Mouse (Mus musculus) fibroblast of lung, adult 2 months (primary cell): ENCODE measurements at regions not wholly inside any gene's neighbourhood (a gene's known extent, or its start where the extent isn't known, plus 50 kb on each side); places are given as distances from the start of the nearest gene placed in this dataset.
"Not testable (repeated sequence)": the region's sequence is repeated elsewhere in the genome, so short reads cannot be mapped to it uniquely, and the experiment has no call there.

Source experiments
- DNase-seq: peaks from one replicate; pipeline ENCODE4 v3.0.0-alpha.2; 2011; ENCODE audit warnings: low read depth

GRCm38 (mm10) chr13:111860931-111861330 lies 52.1 kb upstream of the Map3k1 start:
- no peak for DNase-seq

DNA sequence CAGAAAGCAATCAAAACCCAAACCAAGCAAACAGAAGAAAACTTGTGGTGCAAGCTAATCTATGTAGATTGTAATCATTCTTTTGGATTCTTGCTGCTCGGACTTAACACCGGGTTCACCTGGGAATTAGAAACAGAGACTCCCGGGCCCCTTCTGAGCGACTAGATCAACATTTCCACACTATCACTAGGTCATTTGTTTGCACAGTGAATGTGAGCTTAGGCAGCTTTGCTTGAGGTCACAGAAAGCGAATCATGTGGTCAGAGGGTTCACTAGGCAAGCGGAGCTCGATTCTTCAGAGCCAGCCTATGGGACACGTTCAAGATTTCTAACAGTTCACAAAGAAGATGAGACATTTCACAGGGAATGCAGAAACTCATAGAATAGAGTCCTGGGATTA lies 53.5 kb upstream of the Map3k1 start:
- no peak for DNase-seq

GRCm38 (mm10) chr13:111865956-111866355 lies 57.2 kb upstream of the Map3k1 start:
- DNase-seq, result no peak

DNA sequence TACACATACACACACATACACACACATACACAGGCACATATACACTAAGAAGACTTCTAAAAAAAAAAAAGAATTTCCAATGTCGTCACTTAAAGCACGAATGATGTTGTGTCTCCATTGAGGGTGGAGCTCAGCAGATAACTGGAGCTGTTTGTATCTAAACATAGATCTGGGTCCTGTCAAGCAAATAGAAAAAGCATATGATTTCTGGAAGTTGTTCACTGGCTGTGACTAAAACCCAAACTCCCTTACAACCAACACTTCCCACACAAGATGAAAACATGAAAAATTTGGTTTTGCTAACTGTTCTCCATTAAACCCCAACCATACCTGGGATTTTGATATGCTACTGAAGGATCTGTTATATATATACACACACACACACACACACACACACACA lies 58.5 kb upstream of the Map3k1 start:
- no peak for DNase-seq

GRCm38 (mm10) chr13:111867763-111868725 lies 59.3 kb upstream of the Map3k1 start:
- DNase-seq, result peak; percentile 14

DNA sequence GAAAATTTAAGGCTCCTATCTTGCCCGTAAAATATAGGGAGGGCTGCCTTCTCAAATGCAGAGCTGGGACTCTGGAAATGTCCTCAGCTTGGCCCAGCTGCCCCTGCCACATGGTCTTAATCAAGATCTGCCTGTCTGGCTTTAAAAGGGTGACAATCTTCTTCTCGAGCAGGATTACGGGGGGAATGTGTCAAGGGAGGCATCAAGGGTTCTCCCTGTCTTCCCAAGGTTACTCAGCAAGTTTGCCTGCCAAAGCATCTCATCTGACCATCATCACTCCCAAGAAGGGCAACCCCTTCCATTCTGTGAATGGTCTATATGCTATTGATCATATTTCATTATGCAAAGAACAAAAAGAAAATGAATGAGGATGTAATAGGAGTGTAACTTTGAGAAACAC lies 60.2 kb upstream of the Map3k1 start:
- no peak for DNase-seq

DNA sequence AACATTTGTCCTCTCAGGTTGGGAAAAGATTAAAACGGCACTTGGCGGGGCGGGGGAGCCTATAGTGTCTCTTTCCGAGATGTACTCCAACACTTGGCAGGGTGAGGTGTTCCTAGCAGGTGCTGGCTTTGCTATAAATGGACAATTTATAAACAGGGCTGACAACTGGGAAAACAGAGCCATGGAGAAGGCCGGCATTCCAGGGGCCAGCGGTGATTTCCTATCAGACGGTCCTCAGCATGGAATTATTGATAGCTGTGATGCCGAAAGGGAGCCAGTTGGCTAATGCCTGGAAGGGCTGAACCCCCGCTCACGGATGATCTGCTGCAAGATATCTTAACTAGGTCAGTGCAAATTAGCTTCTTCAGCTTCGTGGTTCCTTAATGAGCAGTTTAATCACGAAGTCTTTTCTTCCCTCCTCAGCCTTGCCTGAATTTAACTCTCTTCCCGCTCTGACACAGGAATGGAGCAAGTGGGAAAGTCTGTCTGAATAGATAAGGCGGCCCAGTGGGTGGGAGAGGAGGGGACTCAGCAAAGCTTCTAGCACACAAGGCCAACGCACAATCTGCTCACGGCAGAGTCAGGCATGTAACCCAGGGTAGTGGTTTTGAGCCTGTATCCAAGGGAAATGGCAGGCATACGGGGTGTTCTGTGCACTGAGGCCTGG lies 61.1 kb upstream of the Map3k1 start:
- DNase-seq, result no peak

DNA sequence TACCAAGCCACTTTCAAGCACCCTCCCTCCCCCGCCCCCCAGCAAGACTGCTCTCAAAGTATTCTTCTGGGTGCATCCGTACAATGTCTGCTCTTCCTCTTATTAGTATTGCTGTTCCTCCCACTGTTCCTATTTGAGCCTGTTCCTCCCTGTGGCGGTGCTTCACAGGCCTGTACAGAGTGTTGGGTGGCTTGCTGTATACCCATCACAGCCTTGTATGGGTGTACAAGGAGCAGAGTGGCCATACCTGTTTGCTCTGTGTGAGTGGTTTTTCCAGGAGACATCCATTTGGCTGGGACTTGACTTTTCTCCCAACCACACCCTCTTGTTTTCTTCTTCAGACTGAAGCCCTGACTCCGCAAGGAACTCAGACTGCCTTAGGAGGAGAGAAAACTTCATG lies 61.7 kb upstream of the Map3k1 start:
- no peak for DNase-seq

GRCm38 (mm10) chr13:111871672-111872410 lies 63.0 kb upstream of the Map3k1 start:
- DNase-seq, result no peak

DNA sequence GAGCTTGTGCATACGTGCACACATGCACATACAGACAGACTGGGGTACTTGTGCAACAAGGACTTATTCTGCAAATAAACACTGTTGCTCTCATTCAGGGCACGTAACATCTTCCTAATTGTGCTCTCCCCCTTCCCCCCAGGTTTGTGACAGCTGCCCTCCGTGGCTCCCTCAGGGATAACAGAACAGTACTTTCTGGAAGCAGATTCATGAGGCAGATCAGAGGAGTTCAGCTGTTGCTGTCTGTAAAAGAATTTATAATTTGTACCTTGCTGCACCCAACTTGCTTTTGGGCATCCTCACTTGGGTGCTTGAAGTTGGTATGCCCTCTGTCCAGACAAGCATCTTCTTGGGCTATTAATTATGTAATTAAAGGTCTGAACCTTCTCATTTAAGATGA lies 65.5 kb upstream of the Map3k1 start:
- no peak for DNase-seq

GRCm38 (mm10) chr13:111876404-111876803 lies 67.6 kb upstream of the Map3k1 start:
- no peak for DNase-seq

DNA sequence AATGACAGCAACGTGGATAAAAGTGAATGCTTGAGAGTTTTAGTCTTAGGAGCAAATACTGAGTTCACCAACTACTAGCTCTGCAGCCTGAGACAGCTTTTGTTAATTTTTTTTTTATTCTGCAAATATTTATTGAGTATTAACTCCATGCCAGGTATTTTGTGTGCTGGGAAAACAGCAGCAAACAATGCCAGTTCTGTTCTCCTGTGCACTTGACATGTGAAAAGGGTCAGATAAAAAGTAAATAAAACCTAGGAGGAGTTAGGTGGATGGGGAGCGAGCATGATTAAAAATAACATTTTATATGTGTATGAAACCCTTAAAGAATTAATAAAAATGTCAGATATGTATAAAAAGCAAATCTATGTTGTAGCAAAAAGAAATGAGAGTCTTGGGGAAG lies 68.1 kb upstream of the Map3k1 start:
- DNase-seq, result no peak

DNA sequence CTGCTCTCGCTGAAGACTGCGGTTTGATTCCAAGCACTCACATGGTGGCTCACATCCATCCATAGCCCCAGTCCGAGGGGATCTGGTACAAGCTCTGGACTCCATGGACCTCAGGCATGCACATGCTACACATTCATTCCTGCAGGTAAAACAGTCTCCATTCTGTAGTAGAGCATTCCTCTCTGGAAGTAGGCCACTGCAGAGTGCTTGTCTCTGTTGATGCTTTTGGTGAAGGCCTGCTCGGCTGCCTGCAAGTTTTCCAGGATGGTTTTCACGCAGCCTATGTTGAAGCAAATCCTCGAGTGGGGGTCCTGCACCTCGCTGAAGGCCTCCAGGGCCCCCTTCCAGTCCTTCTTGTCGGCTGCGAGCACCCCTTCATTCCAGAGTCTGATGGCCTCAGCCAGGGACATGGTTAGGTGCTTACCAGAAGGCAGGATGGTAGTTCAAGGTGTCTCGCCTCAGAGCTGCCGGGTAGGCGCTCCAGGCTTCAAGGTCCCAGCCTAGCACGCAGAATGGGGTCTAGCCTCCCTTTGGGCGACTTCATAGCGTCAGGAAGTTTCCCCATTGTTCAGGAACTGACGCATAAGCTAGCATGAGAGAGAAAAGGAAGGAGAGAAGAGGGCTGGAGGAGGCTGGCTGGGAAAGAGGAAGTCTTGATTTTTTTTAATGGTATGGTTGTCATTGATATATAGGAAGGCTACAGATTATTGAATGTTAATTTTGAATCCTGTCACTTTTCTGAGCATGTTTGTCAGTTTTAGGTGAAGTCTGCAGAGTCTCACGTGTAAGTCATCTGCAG lies 75.2 kb upstream of the Map3k1 start:
- DNase-seq, result not testable (repeated sequence)

DNA sequence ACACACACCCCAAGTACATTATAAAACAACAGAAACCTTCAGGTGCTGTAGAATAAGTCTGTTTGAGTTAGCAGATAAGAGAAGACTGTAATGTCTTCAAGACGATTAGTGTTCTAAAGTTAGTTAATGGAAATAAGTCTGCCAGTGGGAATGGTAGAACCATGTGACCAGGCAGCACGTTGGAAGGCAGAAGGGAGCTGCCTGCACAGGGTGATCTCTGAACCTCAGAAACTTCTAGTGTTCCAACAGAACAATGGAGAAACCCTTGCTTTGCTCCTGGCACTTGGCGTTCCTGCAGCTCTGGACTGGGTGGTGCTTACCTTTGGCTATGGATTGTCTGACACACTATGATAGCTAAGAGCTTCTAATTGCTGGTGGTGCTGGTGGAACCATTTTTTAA lies 82.0 kb upstream of the Map3k1 start:
- no peak for DNase-seq

GRCm38 (mm10) chr13:111892141-111892540 lies 83.3 kb upstream of the Map3k1 start:
- DNase-seq, result no peak

DNA sequence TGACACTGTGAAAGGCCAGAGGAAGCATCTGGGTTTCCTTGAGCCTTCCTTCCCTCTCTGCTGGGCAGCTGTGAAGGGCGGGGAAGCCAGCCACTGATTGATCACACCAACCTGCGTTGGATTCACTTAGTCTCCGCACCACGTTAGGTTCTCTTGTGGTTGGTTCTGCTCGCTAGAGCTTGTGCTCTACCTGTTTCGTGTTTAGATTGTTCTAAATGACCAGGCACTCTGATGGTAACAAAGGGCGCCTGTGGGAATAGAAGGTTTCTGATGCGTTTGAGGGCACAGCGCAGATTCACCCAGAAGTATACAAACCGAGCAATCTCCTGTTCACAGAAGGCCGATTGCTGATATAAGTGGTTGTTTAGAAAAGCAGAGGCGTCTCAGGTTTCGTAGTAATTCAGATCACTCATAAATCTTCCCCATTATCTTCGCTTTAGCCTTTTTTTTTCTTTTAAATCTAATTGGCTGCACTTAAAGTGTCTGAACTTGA lies 84.5 kb upstream of the Map3k1 start:
- no peak for DNase-seq

GRCm38 (mm10) chr13:111894804-111895478 lies 86.1 kb upstream of the Map3k1 start:
- no peak for DNase-seq

GRCm38 (mm10) chr13:111896279-111896678 lies 87.5 kb upstream of the Map3k1 start:
- DNase-seq, result no peak

GRCm38 (mm10) chr13:111903361-111903760 lies 94.6 kb upstream of the Map3k1 start:
- no peak for DNase-seq

GRCm38 (mm10) chr13:111903931-111904330 lies 95.1 kb upstream of the Map3k1 start:
- DNase-seq, result no peak

DNA sequence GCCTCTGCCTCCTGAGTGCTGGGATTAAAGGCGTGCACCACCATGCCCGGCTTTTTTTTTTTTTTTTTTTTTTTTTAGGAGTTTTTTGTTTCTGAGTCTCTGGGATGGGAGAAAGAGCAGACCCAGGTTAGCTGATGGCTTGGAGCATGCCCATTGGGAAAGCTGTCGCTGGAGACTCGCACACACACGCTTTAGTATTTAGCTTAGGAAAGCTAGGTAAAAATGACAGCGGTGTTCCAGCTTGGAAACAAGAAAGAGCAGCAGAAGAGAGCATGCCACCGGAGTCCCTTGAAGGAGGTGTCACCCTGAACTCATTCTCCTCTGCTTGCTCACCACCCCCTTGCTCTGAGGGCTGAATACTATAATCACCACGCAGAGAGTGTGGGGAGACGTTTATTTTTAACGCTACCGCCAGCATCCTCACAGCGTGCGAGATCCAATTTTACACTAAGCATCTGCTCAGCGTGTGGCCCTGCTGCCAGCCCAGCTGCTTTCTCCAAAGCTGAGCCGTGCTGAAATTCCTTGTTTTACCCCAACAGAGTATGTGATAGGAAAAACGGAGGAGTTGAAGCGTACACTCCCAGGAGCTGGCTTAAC lies 95.9 kb upstream of the Map3k1 start:
- DNase-seq, result no peak
